ENCODE assay signal across 36 mouse cellular contexts in genomic region chr4:104934997-104935396, GRCm38 (mm10). TPM values are rescaled to one million over a fixed set of nuclear protein-coding genes. Genes with fewer than 3 reads are reported as not detected.
A peak's percentile ranks its signal among the peaks of the same experiment; 100 is the strongest.
DNase-seq lines count a peak whose midpoint lies in the region; ATAC-seq and TF ChIP-seq lines count a peak whose summit lies in the region.
"Had no signal": no experiment of that assay in that cellular context is flagged by ENCODE, and none has a peak within 500 bp of the region (broad histone marks: within the 10 kb centered on the region; RNA-seq: fewer than 3 reads in every experiment).

No protein-coding gene starts in this region.

- no peaks in the 10 kb centered on the region for H3K36me3 ChIP-seq in testis, adult 2 months (ENCODE audit: control insufficient read depth, insufficient read depth, low read length)
- H3K36me3 ChIP-seq: embryonic facial prominence, embryonic 12.5 days; hindbrain, embryonic 12.5 days; intestine, embryonic 15.5 days; limb, embryonic 10.5 days; limb, embryonic 15.5 days; liver, embryonic 15.5 days; midbrain, embryonic 13.5 days had no signal

- no peak overlapping the region for H3K4me3 ChIP-seq in testis, adult 2 months (ENCODE audit: control insufficient read depth, low read depth, low read length)
- H3K4me3 ChIP-seq: embryonic facial prominence, embryonic 12.5 days; hindbrain, embryonic 12.5 days; intestine, embryonic 15.5 days; layer of hippocampus, adult 2 months; limb, embryonic 10.5 days; limb, embryonic 15.5 days; liver, embryonic 15.5 days; megakaryocyte, embryonic 14.5 days; midbrain, embryonic 13.5 days had no signal

- peak; percentile 60 for ATAC-seq in megakaryocyte progenitor cell, adult 5-6 weeks (replicated peaks; ENCODE audit: poor library complexity)
- ATAC-seq: activated CD4-positive, CD25-positive, alpha-beta regulatory T cell, adult 4 months; forebrain, embryonic 16.5 days; hindbrain, postnatal 0 days; intestine, embryonic 15.5 days; midbrain, embryonic 13.5 days had no signal

- H3K27me3 ChIP-seq in testis, adult 2 months (ENCODE audit: control insufficient read depth, insufficient read depth, low read length): no peaks in the 10 kb centered on the region
- H3K27me3 ChIP-seq: embryonic facial prominence, embryonic 12.5 days; hindbrain, embryonic 12.5 days; intestine, embryonic 15.5 days; limb, embryonic 15.5 days; liver, embryonic 15.5 days; megakaryocyte, embryonic 14.5 days; midbrain, embryonic 13.5 days had no signal

- peak; percentile 70 for DNase-seq in heart, adult 11 months
- no peak for DNase-seq in heart, postnatal 14 days
- no peak for DNase-seq in testis, postnatal 10 days (ENCODE audit: low spot score)
- DNase-seq in layer of hippocampus, postnatal 25 days (ENCODE audit: extremely low spot score in 1 of 2, low spot score in 1 of 2): no peak
- DNase-seq: B cell, adult 2 months; cerebellum, adult 11-12 months; cerebellum, adult 9-11 months; embryo, embryonic 11 days; heart, postnatal 36 days; kidney, adult 2 months; kidney, postnatal 36 days; layer of hippocampus, postnatal 36 days; lung, embryonic 14.5 days; lung, postnatal 36 days; right cerebral cortex, adult 18-20 months; right cerebral cortex, postnatal 4 days had no signal

- intact Hi-C loops in heart, postnatal 14 days (cut with DNase I): no loop called here

- H3K4me1 ChIP-seq in testis, adult 2 months (ENCODE audit: control insufficient read depth, insufficient read depth, low read length): peaks cover 3% of the 10 kb centered on the region; the same call in 1 of the 2 replicates
- H3K4me1 ChIP-seq: liver, embryonic 15.5 days; megakaryocyte, embryonic 14.5 days had no signal

- no peak for TF ChIP-seq POLR2A in testis, adult 2 months (IDR thresholded peaks at IDR 0.05; ENCODE audit: control insufficient read depth, low read depth, low read length)

- H3K27ac ChIP-seq in testis, adult 2 months (ENCODE audit: control insufficient read depth, insufficient read depth, low read depth, low read length): peak overlapping the region; percentile 54
- H3K27ac ChIP-seq: embryonic facial prominence, embryonic 12.5 days; hindbrain, embryonic 12.5 days; hindbrain, postnatal 0 days; intestine, embryonic 15.5 days; layer of hippocampus, adult 2 months; limb, embryonic 10.5 days; limb, embryonic 15.5 days; liver, embryonic 15.5 days; midbrain, embryonic 13.5 days; stomach, postnatal 0 days had no signal

- no peak for TF ChIP-seq CTCF in testis, adult 2 months (IDR thresholded peaks at IDR 0.05; ENCODE audit: control insufficient read depth, insufficient read depth, insufficient replicate concordance, low read depth, low read length)

RNA-seq across cellular contexts. Expression of gene Fyb2, which starts 21.7 kb away (rescaled TPM):
- not detected for total RNA-seq in heart, postnatal 14 days (2021)
- polyA plus RNA-seq in testis, adult 2 months (2012; rRNA removed): 3.7 and 3.9 TPM in 2 replicates
- not detected in 2 replicates for total RNA-seq in megakaryocyte progenitor cell, adult 5-6 weeks (2015)
- not detected in 2 replicates for total RNA-seq in megakaryocyte progenitor cell, adult 5-6 weeks (2017)
- total RNA-seq in layer of hippocampus, postnatal 25 days (2021): 1 to 10 TPM; 2.6 to 2.8 TPM
- total RNA-seq: heart, postnatal 36 days had no signal
- polyA plus RNA-seq: activated CD4-positive, CD25-positive, alpha-beta regulatory T cell, adult 4 months; heart, embryonic 14.5 days; limb, embryonic 10.5 days; lung, embryonic 14.5 days had no signal

RNA-seq across cellular contexts. Expression of gene C8a, which starts 58.8 kb away (rescaled TPM):
- not detected for total RNA-seq in heart, postnatal 14 days (2021)
- 0.47 and 0.52 TPM in 2 replicates for polyA plus RNA-seq in testis, adult 2 months (2012; rRNA removed)
- total RNA-seq in megakaryocyte progenitor cell, adult 5-6 weeks (2015): not detected in 2 replicates
- total RNA-seq in megakaryocyte progenitor cell, adult 5-6 weeks (2017): not detected in 2 replicates
- not detected for total RNA-seq in layer of hippocampus, postnatal 25 days (2021)
- total RNA-seq: gastrocnemius, adult 8-10 months; heart, adult 8-10 months; heart, postnatal 36 days; hindbrain, postnatal 0 days; layer of hippocampus, adult 2 months; layer of hippocampus, postnatal 36 days had no signal
- polyA plus RNA-seq: activated CD4-positive, CD25-positive, alpha-beta regulatory T cell, adult 4 months; embryonic facial prominence, embryonic 12.5 days; forebrain, embryonic 16.5 days; heart, embryonic 14.5 days; hindbrain, embryonic 12.5 days; limb, embryonic 10.5 days; lung, embryonic 14.5 days; midbrain, embryonic 13.5 days; neural tube, embryonic 14.5 days; spleen, adult 2 months; stomach, postnatal 0 days had no signal
